Mouse (Mus musculus) gastrocnemius, postnatal 10 days (tissue): Measurements from ENCODE around the gene Dnase1l3. TPM values are rescaled to one million over a fixed set of nuclear protein-coding genes. Genes with fewer than 3 reads are reported as not detected.

Experiments used
- DNase-seq: peaks from one replicate; pipeline ENCODE4 v3.0.0; 2021; ENCODE audit warnings: mixed read lengths
- total RNA-seq, 2 experiments: library from RNA; stranded (reverse); gene quantifications; 2 replicates each; pipeline ENCODE4 v1.2.3; 2021

Gene Dnase1l3
- total RNA-seq, 2 experiments from 2014 or later, result 0.05 to 0.11 TPM

- DNase-seq, result no peak
Observed at GRCm38 (mm10) chr14:7934166-7934565, 60.2 kb downstream of the Dnase1l3 start.

- no peak for DNase-seq
Observed at GRCm38 (mm10) chr14:7932151-7932550, 62.2 kb downstream of the Dnase1l3 start.

GRCm38 (mm10) chr14:7929029-7929428 lies 65.3 kb downstream of the Dnase1l3 start:
- no peak for DNase-seq

GRCm38 (mm10) chr14:7928362-7928761 lies 66.0 kb downstream of the Dnase1l3 start:
- no peak for DNase-seq

- no peak for DNase-seq
Observed at GRCm38 (mm10) chr14:7923635-7924034, 70.7 kb downstream of the Dnase1l3 start.

- no peak for DNase-seq
Observed at GRCm38 (mm10) chr14:7921459-7921858, 72.9 kb downstream of the Dnase1l3 start.

- no peak for DNase-seq
Observed at GRCm38 (mm10) chr14:7919921-7920320, 74.5 kb downstream of the Dnase1l3 start.

- no peak for DNase-seq
Observed at GRCm38 (mm10) chr14:7919309-7919708, 75.1 kb downstream of the Dnase1l3 start.

- no peak for DNase-seq
Observed at GRCm38 (mm10) chr14:7918150-7918991, 76.0 kb downstream of the Dnase1l3 start.

Other genes with a start within 250 kb of the Dnase1l3 start
- gene Gm26661, start 203.0 kb downstream of the Dnase1l3 start, total RNA-seq, result not detected
- 10 to 100 TPM; 29.5 to 30.8 TPM for gene Flnb, start 176.6 kb downstream of the Dnase1l3 start, total RNA-seq
- gene Gm45521, start 37.3 kb downstream of the Dnase1l3 start, total RNA-seq, result not detected
- gene Abhd6, start 8.3 kb upstream of the Dnase1l3 start, total RNA-seq, result 1 to 10 TPM; 2.8 TPM
- 10 to 100 TPM; 21.4 to 22.7 TPM for gene Rpp14, start 85.8 kb upstream of the Dnase1l3 start, total RNA-seq
- gene Pxk, start 103.6 kb upstream of the Dnase1l3 start, total RNA-seq, result 10 to 100 TPM; 12.4 to 15.2 TPM
- gene Pdhb, start 178.5 kb upstream of the Dnase1l3 start, total RNA-seq, result 100 to 1,000 TPM; 310 to 359 TPM
- gene Kctd6, start 219.6 kb upstream of the Dnase1l3 start, total RNA-seq, result 1 to 10 TPM; 8.8 to 9.3 TPM